Mouse (Mus musculus): ENCODE measurements around the gene Card14. TPM values are rescaled to one million over a fixed set of nuclear protein-coding genes. Genes with fewer than 3 reads are reported as not detected.

Card14 gene
- not detected in 2 replicates for polyA plus RNA-seq (2012; ENCODE audit: low replicate concordance)

DNA sequence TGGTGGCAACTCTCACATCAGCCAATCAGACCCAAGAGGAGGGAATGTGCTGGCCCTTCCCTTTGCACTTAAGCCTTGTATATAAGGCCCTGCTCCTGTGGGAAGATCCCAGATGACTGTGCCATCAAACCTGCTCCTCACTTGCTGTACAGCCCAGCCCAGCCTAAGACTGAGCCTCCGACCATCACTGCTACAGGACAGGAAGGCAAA lies at the start of gene Card14:
Gene Card14 (plus strand): TSS at position 111 of the 210 bp plus-strand sequence.

DNA sequence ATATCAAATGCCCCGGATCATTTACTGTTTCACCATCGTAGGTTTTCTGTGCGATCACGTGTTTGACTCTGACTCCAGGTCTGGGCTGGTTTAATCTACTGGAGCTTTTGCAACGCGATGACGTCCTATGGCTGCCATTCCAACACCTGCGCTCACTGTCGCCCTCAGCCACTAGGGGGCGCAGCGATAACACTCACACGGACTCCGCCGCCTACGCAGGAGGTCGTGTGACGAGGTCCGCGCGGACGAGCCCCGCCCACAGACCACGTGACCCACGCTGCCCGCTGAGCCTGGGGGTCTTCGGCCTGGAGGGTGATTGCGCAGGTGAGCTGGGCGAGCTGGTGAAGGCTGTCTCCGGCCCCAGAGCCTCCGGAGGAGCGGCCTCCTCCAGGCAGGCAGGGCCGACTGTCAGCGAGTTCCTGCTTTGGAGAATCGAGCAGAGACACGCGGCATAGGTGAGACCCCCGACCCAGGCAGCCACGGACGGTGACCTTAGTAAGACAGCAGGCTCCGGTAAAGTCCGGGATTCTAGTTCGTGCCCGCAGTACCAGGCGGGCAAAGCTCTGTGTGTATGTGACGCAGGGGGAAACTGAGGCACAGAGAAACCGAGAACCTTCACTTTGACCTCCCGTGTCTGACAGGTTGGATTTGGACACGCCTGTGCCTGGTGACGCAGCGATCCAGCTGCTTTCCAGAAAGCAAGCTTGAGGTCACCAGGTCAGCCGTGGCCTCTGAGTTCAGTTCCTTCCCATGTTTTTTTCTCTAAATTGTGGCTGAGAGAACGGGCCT lies 39.6 kb upstream of the Card14 start, which contains the start of gene Gaa:
Gene Gaa (plus strand): TSS at position 120 of the 789 bp plus-strand sequence.

GRCm38 (mm10) chr11:119299391-119300245 lies 8.0 kb upstream of the Card14 start, which contains the start of gene Eif4a3:
Gene Eif4a3, minus strand, starts transcription at chr11:119300089.

GRCm38 (mm10) chr11:119355443-119356385 lies 48.1 kb downstream of the Card14 start, which contains the start of the genes Sgsh and Slc26a11:
Gene Sgsh, minus strand, starts transcription at chr11:119355536.
Gene Slc26a11, plus strand, starts transcription at chr11:119355557.

DNA sequence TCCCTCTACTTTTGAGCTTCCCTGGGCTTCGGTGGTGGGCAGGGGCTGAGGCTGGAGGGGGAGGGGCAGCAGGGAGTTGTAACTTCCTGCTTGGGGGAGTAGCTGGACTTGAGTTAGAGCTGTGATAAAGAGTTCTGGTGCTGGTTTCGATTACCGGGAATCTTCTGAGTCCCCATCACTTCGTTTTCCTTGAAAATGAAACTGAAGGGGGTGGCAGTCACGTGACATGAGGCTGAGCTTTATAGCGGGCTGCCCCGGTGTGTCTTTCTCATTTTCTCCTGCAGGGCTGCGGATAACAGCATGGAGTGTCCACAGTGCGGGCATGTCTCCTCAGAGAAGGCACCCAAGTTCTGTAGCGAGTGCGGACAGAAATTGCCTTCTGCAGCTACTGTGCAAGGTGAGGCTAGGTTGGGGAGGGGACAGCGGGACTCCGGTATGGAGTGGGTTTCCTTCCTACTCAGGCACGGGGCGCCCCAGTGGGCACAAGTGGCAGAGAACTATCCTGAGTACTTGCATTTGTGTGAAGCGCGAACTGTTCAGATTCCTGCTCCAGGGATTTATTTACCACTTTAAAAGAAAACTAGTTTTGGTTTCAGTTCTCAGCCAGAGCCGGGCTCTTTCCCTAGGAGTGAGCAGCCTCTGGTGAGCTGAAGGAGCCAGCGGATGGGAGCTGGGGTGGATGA lies 85.4 kb downstream of the Card14 start, which contains the start of gene Rnf213:
Gene Rnf213 (plus strand): TSS at position 301 of the 683 bp plus-strand sequence.

Other genes with a start within 250 kb of the Card14 start
- 108 and 258 TPM in 2 replicates for gene Cbx4, start 221.5 kb upstream of the Card14 start, polyA plus RNA-seq (2012; ENCODE audit: low replicate concordance)
- gene Tbc1d16, start 79.3 kb upstream of the Card14 start, polyA plus RNA-seq (2012; ENCODE audit: low replicate concordance) = 3.5 and 5.2 TPM in 2 replicates
- 0.25 and 0.75 TPM in 2 replicates for gene Ccdc40, start 79.2 kb upstream of the Card14 start, polyA plus RNA-seq (2012; ENCODE audit: low replicate concordance)
- gene Gaa, start 39.9 kb upstream of the Card14 start, polyA plus RNA-seq (2012; ENCODE audit: low replicate concordance) = 50.9 and 72.0 TPM in 2 replicates
- gene Eif4a3, start 7.7 kb upstream of the Card14 start, polyA plus RNA-seq (2012; ENCODE audit: low replicate concordance) = 70.5 and 113 TPM in 2 replicates
- gene Sgsh, start 47.8 kb downstream of the Card14 start, polyA plus RNA-seq (2012; ENCODE audit: low replicate concordance) = 33.4 and 87.9 TPM in 2 replicates
- 5.0 and 9.2 TPM in 2 replicates for gene Slc26a11, start 47.8 kb downstream of the Card14 start, polyA plus RNA-seq (2012; ENCODE audit: low replicate concordance)
- gene Rnf213, start 85.3 kb downstream of the Card14 start, polyA plus RNA-seq (2012; ENCODE audit: low replicate concordance) = 8.8 and 10.0 TPM in 2 replicates
- gene Endov, start 183.6 kb downstream of the Card14 start, polyA plus RNA-seq (2012; ENCODE audit: low replicate concordance) = 33.7 and 39.0 TPM in 2 replicates
- gene Nptx1, start 240.0 kb downstream of the Card14 start, polyA plus RNA-seq (2012; ENCODE audit: low replicate concordance) = not detected in 2 replicates